Mouse (Mus musculus): ENCODE results near the gene Slc25a45. TPM values are rescaled to one million over a fixed set of nuclear protein-coding genes. Genes with fewer than 3 reads are reported as not detected.

The Slc25a45 gene
- total and polyA plus RNA-seq, 2 experiments from 2014 or later = 1.8 to 6.0 TPM

DNA sequence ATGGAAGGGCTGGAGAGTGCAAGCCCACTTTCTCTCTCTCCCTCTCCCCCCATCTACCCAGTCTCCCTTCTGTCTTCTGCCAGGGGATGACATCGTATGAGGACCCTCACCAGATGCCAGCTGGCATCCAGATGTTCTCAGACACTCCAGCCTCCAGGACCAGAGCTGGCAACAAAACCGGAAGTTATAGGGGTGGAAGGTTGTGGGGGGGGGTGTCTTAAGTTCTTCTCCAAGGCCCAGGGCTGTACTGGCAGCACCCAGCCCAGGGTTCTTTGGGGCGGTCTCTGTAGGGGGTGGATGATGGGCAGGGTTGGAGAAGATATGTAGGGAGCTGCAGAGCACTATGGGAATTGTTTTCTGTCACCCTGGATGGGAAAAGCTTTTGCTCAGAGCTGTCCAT lies 50.9 kb downstream of the Slc25a45 start:
- Histone ChIP-seq H3K4me2 (ENCODE audit: low read depth, low read length) (no peak overlapping the region), H3K36me3 (ENCODE audit: insufficient read depth, low read length) (no peaks in the 10 kb centered on the region), H3K4me1 (ENCODE audit: insufficient read depth, low read length) (no peaks in the 10 kb centered on the region), H3K27me3 (ENCODE audit: insufficient read depth, low read length) (no peaks in the 10 kb centered on the region), H3K27ac (no peak overlapping the region), H3K9ac (replicated peaks; ENCODE audit: low read length) (no peak overlapping the region), H3K9me3 (ENCODE audit: low read length) (no peaks in the 10 kb centered on the region), H3K4me3 (ENCODE audit: low read length) (no peak overlapping the region)
- DNase-seq (ENCODE audit: low spot score) (no peak), ATAC-seq (no peak)
- WGBS = 68% methylated on average over 3 of the region's 3 CpGs
- TF ChIP-seq CTCF (IDR thresholded peaks at IDR 0.05; ENCODE audit: low read depth) = no peak

- Histone ChIP-seq H3K4me1 (ENCODE audit: insufficient read depth, low read length) (no peaks in the 10 kb centered on the region), H3K4me3 (ENCODE audit: low read length) (no peak overlapping the region), H3K27me3 (ENCODE audit: insufficient read depth, low read length) (no peaks in the 10 kb centered on the region), H3K9ac (replicated peaks; ENCODE audit: low read length) (no peak overlapping the region), H3K4me2 (ENCODE audit: low read depth, low read length) (no peak overlapping the region), H3K27ac (0 out of 2 replicates have a peak overlapping the region, but pooled peaks have one; percentile 41), H3K36me3 (ENCODE audit: insufficient read depth, low read length) (no peaks in the 10 kb centered on the region), H3K9me3 (ENCODE audit: low read length) (no peaks in the 10 kb centered on the region)
- ATAC-seq = no peak
- 57% methylated on average over 14 of the region's 14 CpGs for WGBS
- peak; percentile 33 for DNase-seq (ENCODE audit: low spot score)
- no peak for TF ChIP-seq CTCF (IDR thresholded peaks at IDR 0.05; ENCODE audit: low read depth)
These were observed 52.3 kb downstream of the Slc25a45 start for GRCm38 (mm10) chr19:5929634-5930596.

GRCm38 (mm10) chr19:5935266-5935665 lies 57.7 kb downstream of the Slc25a45 start:
- H3K4me3 ChIP-seq (ENCODE audit: low read length) = no peak overlapping the region
- no peaks in the 10 kb centered on the region for H3K36me3 ChIP-seq (ENCODE audit: insufficient read depth, low read length)
- ATAC-seq = no peak
- no peak overlapping the region for H3K4me2 ChIP-seq (ENCODE audit: low read depth, low read length)
- H3K27me3 ChIP-seq (ENCODE audit: insufficient read depth, low read length) = no peaks in the 10 kb centered on the region
- no peak for DNase-seq (ENCODE audit: low spot score)
- WGBS = 66% methylated on average over 3 of the region's 3 CpGs
- no peak overlapping the region for H3K27ac ChIP-seq
- no peak overlapping the region for H3K9ac ChIP-seq (replicated peaks; ENCODE audit: low read length)
- H3K4me1 ChIP-seq (ENCODE audit: insufficient read depth, low read length) = peaks cover 9% of the 10 kb centered on the region
- TF ChIP-seq CTCF (IDR thresholded peaks at IDR 0.05; ENCODE audit: low read depth) = no peak
- H3K9me3 ChIP-seq (ENCODE audit: low read length) = no peaks in the 10 kb centered on the region

Other genes starting within 250 kb of the Slc25a45 start
- gene Rela, start 240.3 kb upstream of the Slc25a45 start, total RNA-seq (2014; rRNA removed) = 40.1 and 40.8 TPM in 2 replicates
- gene Rela, start 240.3 kb upstream of the Slc25a45 start, polyA plus RNA-seq (2015; fragmentation: Nextera tagmentation; extraction: Ambion mirVana) = 30.3 and 33.1 TPM in 2 replicates
- 25.6 and 43.2 TPM in 2 replicates for gene Sipa1, start 214.1 kb upstream of the Slc25a45 start, total RNA-seq (2014; rRNA removed)
- 18.7 and 18.8 TPM in 2 replicates for gene Sipa1, start 214.1 kb upstream of the Slc25a45 start, polyA plus RNA-seq (2015; fragmentation: Nextera tagmentation; extraction: Ambion mirVana)
- 20.6 and 20.7 TPM in 2 replicates for gene Map3k11, start 189.1 kb upstream of the Slc25a45 start, total RNA-seq (2014; rRNA removed)
- gene Map3k11, start 189.1 kb upstream of the Slc25a45 start, polyA plus RNA-seq (2015; fragmentation: Nextera tagmentation; extraction: Ambion mirVana) = 10.0 and 10.7 TPM in 2 replicates
- 75.1 and 97.0 TPM in 2 replicates for gene Pcnx3, start 188.9 kb upstream of the Slc25a45 start, total RNA-seq (2014; rRNA removed)
- 16.8 and 17.2 TPM in 2 replicates for gene Pcnx3, start 188.9 kb upstream of the Slc25a45 start, polyA plus RNA-seq (2015; fragmentation: Nextera tagmentation; extraction: Ambion mirVana)
- not detected in 2 replicates for gene Kcnk7, start 173.4 kb upstream of the Slc25a45 start, total RNA-seq (2014; rRNA removed)
- 0.19 and 0.61 TPM in 2 replicates for gene Kcnk7, start 173.4 kb upstream of the Slc25a45 start, polyA plus RNA-seq (2015; fragmentation: Nextera tagmentation; extraction: Ambion mirVana)
- 16.6 and 19.7 TPM in 2 replicates for gene Ehbp1l1, start 151.5 kb upstream of the Slc25a45 start, total RNA-seq (2014; rRNA removed)
- 40.0 and 43.0 TPM in 2 replicates for gene Ehbp1l1, start 151.5 kb upstream of the Slc25a45 start, polyA plus RNA-seq (2015; fragmentation: Nextera tagmentation; extraction: Ambion mirVana)
- 177 and 188 TPM in 2 replicates for gene Fam89b, start 148.2 kb upstream of the Slc25a45 start, total RNA-seq (2014; rRNA removed)
- 131 and 140 TPM in 2 replicates for gene Fam89b, start 148.2 kb upstream of the Slc25a45 start, polyA plus RNA-seq (2015; fragmentation: Nextera tagmentation; extraction: Ambion mirVana)
- 43.0 and 50.2 TPM in 2 replicates for gene Ltbp3, start 136.9 kb upstream of the Slc25a45 start, total RNA-seq (2014; rRNA removed)
- gene Ltbp3, start 136.9 kb upstream of the Slc25a45 start, polyA plus RNA-seq (2015; fragmentation: Nextera tagmentation; extraction: Ambion mirVana) = 14.0 and 14.4 TPM in 2 replicates
- 84.1 and 96.6 TPM in 2 replicates for gene Scyl1, start 106.4 kb upstream of the Slc25a45 start, total RNA-seq (2014; rRNA removed)
- 73.3 and 76.2 TPM in 2 replicates for gene Scyl1, start 106.4 kb upstream of the Slc25a45 start, polyA plus RNA-seq (2015; fragmentation: Nextera tagmentation; extraction: Ambion mirVana)
- gene Frmd8, start 2.5 kb upstream of the Slc25a45 start, total RNA-seq (2014; rRNA removed) = 19.8 and 43.2 TPM in 2 replicates
- 12.5 and 13.7 TPM in 2 replicates for gene Frmd8, start 2.5 kb upstream of the Slc25a45 start, polyA plus RNA-seq (2015; fragmentation: Nextera tagmentation; extraction: Ambion mirVana)
- 7.5 and 10.1 TPM in 2 replicates for gene Tigd3, start 16.3 kb downstream of the Slc25a45 start, total RNA-seq (2014; rRNA removed)
- 7.1 and 7.5 TPM in 2 replicates for gene Tigd3, start 16.3 kb downstream of the Slc25a45 start, polyA plus RNA-seq (2015; fragmentation: Nextera tagmentation; extraction: Ambion mirVana)
- 61.7 and 77.4 TPM in 2 replicates for gene Dpf2, start 35.2 kb downstream of the Slc25a45 start, total RNA-seq (2014; rRNA removed)
- gene Dpf2, start 35.2 kb downstream of the Slc25a45 start, polyA plus RNA-seq (2015; fragmentation: Nextera tagmentation; extraction: Ambion mirVana) = 69.5 and 70.2 TPM in 2 replicates
- gene Cdc42ep2, start 47.0 kb downstream of the Slc25a45 start, total RNA-seq (2014; rRNA removed) = 22.0 and 28.0 TPM in 2 replicates
- gene Cdc42ep2, start 47.0 kb downstream of the Slc25a45 start, polyA plus RNA-seq (2015; fragmentation: Nextera tagmentation; extraction: Ambion mirVana) = 17.4 and 18.0 TPM in 2 replicates
- 23.4 and 28.9 TPM in 2 replicates for gene Pola2, start 86.4 kb downstream of the Slc25a45 start, total RNA-seq (2014; rRNA removed)
- 19.5 and 21.5 TPM in 2 replicates for gene Pola2, start 86.4 kb downstream of the Slc25a45 start, polyA plus RNA-seq (2015; fragmentation: Nextera tagmentation; extraction: Ambion mirVana)
- gene Slc22a20, start 108.3 kb downstream of the Slc25a45 start, total RNA-seq (2014; rRNA removed) = not detected in 2 replicates
- not detected in 2 replicates for gene Slc22a20, start 108.3 kb downstream of the Slc25a45 start, polyA plus RNA-seq (2015; fragmentation: Nextera tagmentation; extraction: Ambion mirVana)
- 13.6 and 15.7 TPM in 2 replicates for gene Capn1, start 138.1 kb downstream of the Slc25a45 start, total RNA-seq (2014; rRNA removed)
- 4.6 and 4.8 TPM in 2 replicates for gene Capn1, start 138.1 kb downstream of the Slc25a45 start, polyA plus RNA-seq (2015; fragmentation: Nextera tagmentation; extraction: Ambion mirVana)
- 27.6 and 34.1 TPM in 2 replicates for gene Syvn1, start 168.8 kb downstream of the Slc25a45 start, total RNA-seq (2014; rRNA removed)
- gene Syvn1, start 168.8 kb downstream of the Slc25a45 start, polyA plus RNA-seq (2015; fragmentation: Nextera tagmentation; extraction: Ambion mirVana) = 26.8 and 29.8 TPM in 2 replicates
- gene Mrpl49, start 180.0 kb downstream of the Slc25a45 start, total RNA-seq (2014; rRNA removed) = 34.4 and 36.2 TPM in 2 replicates
- gene Mrpl49, start 180.0 kb downstream of the Slc25a45 start, polyA plus RNA-seq (2015; fragmentation: Nextera tagmentation; extraction: Ambion mirVana) = 52.4 and 54.9 TPM in 2 replicates
- 558 and 787 TPM in 2 replicates for gene Fau, start 180.0 kb downstream of the Slc25a45 start, total RNA-seq (2014; rRNA removed)
- gene Fau, start 180.0 kb downstream of the Slc25a45 start, polyA plus RNA-seq (2015; fragmentation: Nextera tagmentation; extraction: Ambion mirVana) = 668 TPM in 2 replicates
- gene Znhit2, start 183.4 kb downstream of the Slc25a45 start, total RNA-seq (2014; rRNA removed) = 76.0 and 97.3 TPM in 2 replicates
- gene Znhit2, start 183.4 kb downstream of the Slc25a45 start, polyA plus RNA-seq (2015; fragmentation: Nextera tagmentation; extraction: Ambion mirVana) = 43.2 and 46.3 TPM in 2 replicates
- 122 and 123 TPM in 2 replicates for gene Tm7sf2, start 190.6 kb downstream of the Slc25a45 start, total RNA-seq (2014; rRNA removed)
- gene Tm7sf2, start 190.6 kb downstream of the Slc25a45 start, polyA plus RNA-seq (2015; fragmentation: Nextera tagmentation; extraction: Ambion mirVana) = 57.7 and 64.2 TPM in 2 replicates
- gene Vps51, start 199.4 kb downstream of the Slc25a45 start, total RNA-seq (2014; rRNA removed) = 100.0 and 102 TPM in 2 replicates
- gene Vps51, start 199.4 kb downstream of the Slc25a45 start, polyA plus RNA-seq (2015; fragmentation: Nextera tagmentation; extraction: Ambion mirVana) = 91.2 and 92.2 TPM in 2 replicates
- gene Tmem262, start 202.2 kb downstream of the Slc25a45 start, total RNA-seq (2014; rRNA removed) = not detected in 2 replicates
- not detected in 2 replicates for gene Tmem262, start 202.2 kb downstream of the Slc25a45 start, polyA plus RNA-seq (2015; fragmentation: Nextera tagmentation; extraction: Ambion mirVana)
- gene Gm28374, start 204.4 kb downstream of the Slc25a45 start, total RNA-seq (2014; rRNA removed) = 0.37 and 0.86 TPM in 2 replicates
- 0.24 and 1.1 TPM in 2 replicates for gene Gm28374, start 204.4 kb downstream of the Slc25a45 start, polyA plus RNA-seq (2015; fragmentation: Nextera tagmentation; extraction: Ambion mirVana)
- gene Zfpl1, start 207.1 kb downstream of the Slc25a45 start, total RNA-seq (2014; rRNA removed) = 76.9 and 88.2 TPM in 2 replicates
- 83.9 and 88.2 TPM in 2 replicates for gene Zfpl1, start 207.1 kb downstream of the Slc25a45 start, polyA plus RNA-seq (2015; fragmentation: Nextera tagmentation; extraction: Ambion mirVana)
- 6.3 and 7.4 TPM in 2 replicates for gene Cdca5, start 207.2 kb downstream of the Slc25a45 start, total RNA-seq (2014; rRNA removed)
- gene Cdca5, start 207.2 kb downstream of the Slc25a45 start, polyA plus RNA-seq (2015; fragmentation: Nextera tagmentation; extraction: Ambion mirVana) = 6.1 and 7.4 TPM in 2 replicates
- not detected in 2 replicates for gene AC131692.1, start 216.6 kb downstream of the Slc25a45 start, total RNA-seq (2014; rRNA removed)
- not detected in 2 replicates for gene AC131692.1, start 216.6 kb downstream of the Slc25a45 start, polyA plus RNA-seq (2015; fragmentation: Nextera tagmentation; extraction: Ambion mirVana)
- 0.40 and 0.89 TPM in 2 replicates for gene Naaladl1, start 228.0 kb downstream of the Slc25a45 start, total RNA-seq (2014; rRNA removed)
- gene Naaladl1, start 228.0 kb downstream of the Slc25a45 start, polyA plus RNA-seq (2015; fragmentation: Nextera tagmentation; extraction: Ambion mirVana) = 0.36 and 0.43 TPM in 2 replicates
- 91.0 and 91.5 TPM in 2 replicates for gene Sac3d1, start 240.8 kb downstream of the Slc25a45 start, total RNA-seq (2014; rRNA removed)
- 50.5 and 51.9 TPM in 2 replicates for gene Sac3d1, start 240.8 kb downstream of the Slc25a45 start, polyA plus RNA-seq (2015; fragmentation: Nextera tagmentation; extraction: Ambion mirVana)

Data from hindbrain, postnatal 0 days (tissue).